Mouse (Mus musculus): ENCODE data around the gene Cntnap5c.

GRCm38 (mm10) chr17:57799414-57799985 is 30.1 kb downstream of the Cntnap5c start:
- TF ChIP-seq CTCF (IDR thresholded peaks at IDR 0.05; ENCODE audit: low read depth) (no peak), EP300 (optimal IDR thresholded peaks at IDR 0.05) (no peak)
